Mouse (Mus musculus) CH12.LX (cell line): ENCODE data around the gene Crbn. TPM values are rescaled to one million over a fixed set of nuclear protein-coding genes. Genes with fewer than 3 reads are reported as not detected.

ENCODE experiments used
- DNase-seq: peaks from one replicate; pipeline ENCODE4 v3.0.0-alpha.2; 2013; ENCODE audit errors: extremely low read depth
- H3K27ac ChIP-seq: 2 replicates; pipeline ENCODE4 v1.5.1; 2012; ENCODE audit warnings: low read depth, mild to moderate bottlenecking, control low read depth, moderate library complexity; ENCODE audit not compliant: insufficient read depth
- H3K27me3 ChIP-seq: replicated peaks from 2 replicates; pipeline ENCODE3; 2012; ENCODE audit warnings: inconsistent platforms
- H3K36me3 ChIP-seq, 2 experiments: replicated peaks in 1 of 2; 2 replicates each; pipeline versions ENCODE3 to v1.6.1; 2012; ENCODE audit warnings: inconsistent platforms in 1 of 2, low read length in 1 of 2, mild to moderate bottlenecking in 1 of 2, mixed read lengths in 1 of 2, moderate library complexity in 1 of 2; ENCODE audit not compliant: control insufficient read depth in 1 of 2, insufficient read depth in 1 of 2
- H3K4me1 ChIP-seq, 2 experiments: 2 replicates each; pipeline ENCODE4 v1.6.1; 2012; ENCODE audit warnings: inconsistent platforms in 1 of 2, moderate library complexity in 1 of 2; ENCODE audit not compliant: insufficient read depth in 2 of 2, control insufficient read depth in 1 of 2
- H3K4me2 ChIP-seq: 2 replicates; pipeline ENCODE4 v1.6.1; 2012; ENCODE audit warnings: low read depth, mild to moderate bottlenecking, control low read depth; ENCODE audit not compliant: poor library complexity, insufficient read depth, severe bottlenecking
- H3K4me3 ChIP-seq, 3 experiments: fragments of 150-350 bp in 1 of 3; sonication (generic) in 1 of 3; replicated peaks in 1 of 3; 2 replicates each; pipeline versions ENCODE3 to v1.5.1; 2011 to 2012; ENCODE audit warnings: low read depth in 2 of 3, low read length in 2 of 3, mild to moderate bottlenecking in 2 of 3, moderate library complexity in 2 of 3, control low read depth in 1 of 3, improper control_type of control experiment in 1 of 3, inconsistent platforms in 1 of 3, mixed read lengths in 1 of 3; ENCODE audit not compliant: poor library complexity in 1 of 3
- H3K79me2 ChIP-seq: replicated peaks from 2 replicates; pipeline ENCODE4 v1.6.1; 2012; ENCODE audit warnings: mild to moderate bottlenecking, moderate library complexity; ENCODE audit not compliant: control insufficient read depth, poor library complexity, insufficient read depth, severe bottlenecking; ENCODE audit errors: extremely low read depth
- H3K9ac ChIP-seq: 2 replicates; pipeline ENCODE4 v1.6.1; 2012; ENCODE audit warnings: low read depth, mild to moderate bottlenecking, control low read depth, moderate library complexity; ENCODE audit not compliant: insufficient read depth
- H3K9me3 ChIP-seq: replicated peaks from 2 replicates; pipeline ENCODE3; 2012; ENCODE audit warnings: low read length, inconsistent platforms, mixed read lengths
- BHLHE40 ChIP-seq: IDR thresholded peaks from 2 replicates; pipeline ENCODE4 v1.6.1; 2011; ENCODE audit warnings: mild to moderate bottlenecking, low read depth, low read length, improper control_type of control experiment
- CHD1 ChIP-seq: IDR thresholded peaks from 2 replicates; pipeline ENCODE4 v1.6.1; 2012; ENCODE audit warnings: low read depth, low read length, improper control_type of control experiment, inconsistent platforms
- CHD2 ChIP-seq: IDR thresholded peaks from 2 replicates; pipeline ENCODE4 v1.6.1; 2011; ENCODE audit warnings: low read length, improper control_type of control experiment
- CTCF ChIP-seq, 2 experiments: IDR thresholded peaks in 1 of 2; conservative IDR thresholded peaks in 1 of 2; 2 replicates each; pipeline ENCODE4 v1.5.1; 2011 to 2012; ENCODE audit warnings: low read depth in 2 of 2, low read length in 2 of 2, improper control_type of control experiment in 1 of 2, inconsistent platforms in 1 of 2, mild to moderate bottlenecking in 1 of 2, moderate library complexity in 1 of 2
- E2F4 ChIP-seq: IDR thresholded peaks from 2 replicates; pipeline ENCODE4 v1.6.1; 2011; ENCODE audit warnings: low read depth, low read length, improper control_type of control experiment; ENCODE audit not compliant: insufficient replicate concordance
- ELF1 ChIP-seq: IDR thresholded peaks from 2 replicates; pipeline ENCODE4 v1.6.1; 2014; ENCODE audit warnings: low read depth, mild to moderate bottlenecking, inconsistent platforms, low read length, improper control_type of control experiment
- GABPA ChIP-seq: IDR thresholded peaks from 2 replicates; pipeline ENCODE4 v1.6.1; 2012; ENCODE audit warnings: low read depth, low read length, improper control_type of control experiment, inconsistent platforms; ENCODE audit not compliant: insufficient replicate concordance
- HCFC1 ChIP-seq: IDR thresholded peaks from 2 replicates; pipeline ENCODE4 v1.6.1; 2012; ENCODE audit warnings: low read depth, mild to moderate bottlenecking, inconsistent platforms, low read length, improper control_type of control experiment
- IRF4 ChIP-seq: IDR thresholded peaks from 2 replicates; pipeline ENCODE4 v1.6.1; 2014; ENCODE audit warnings: low read depth, mild to moderate bottlenecking, inconsistent platforms, low read length, improper control_type of control experiment
- JUN ChIP-seq: IDR thresholded peaks from 2 replicates; pipeline ENCODE4 v1.6.1; 2011; ENCODE audit warnings: low read depth, mild to moderate bottlenecking, low read length, improper control_type of control experiment, moderate library complexity; ENCODE audit not compliant: insufficient read depth
- JUND ChIP-seq: conservative IDR thresholded peaks from 2 replicates; pipeline ENCODE4 v1.6.1; 2011; ENCODE audit warnings: low read depth, low read length, improper control_type of control experiment
- KAT2A ChIP-seq: IDR thresholded peaks from 2 replicates; pipeline ENCODE4 v1.6.1; 2012; ENCODE audit warnings: low read length, improper control_type of control experiment, inconsistent platforms; ENCODE audit not compliant: insufficient replicate concordance
- MAFK ChIP-seq: IDR thresholded peaks from 2 replicates; pipeline ENCODE4 v1.6.1; 2011; ENCODE audit warnings: low read length, improper control_type of control experiment; ENCODE audit not compliant: insufficient replicate concordance
- MAX ChIP-seq: IDR thresholded peaks from 2 replicates; pipeline ENCODE4 v1.6.1; 2011; ENCODE audit warnings: low read length, improper control_type of control experiment
- MAZ ChIP-seq: IDR thresholded peaks from 2 replicates; pipeline ENCODE4 v1.6.1; 2012; ENCODE audit warnings: low read depth, mild to moderate bottlenecking, inconsistent platforms, low read length, improper control_type of control experiment, moderate library complexity
- MEF2A ChIP-seq: IDR thresholded peaks from 2 replicates; pipeline ENCODE4 v1.6.1; 2014; ENCODE audit warnings: low read depth, mild to moderate bottlenecking, inconsistent platforms, low read length, improper control_type of control experiment, borderline replicate concordance
- MXI1 ChIP-seq: IDR thresholded peaks from 2 replicates; pipeline ENCODE4 v1.6.1; 2011; ENCODE audit warnings: mild to moderate bottlenecking, low read depth, low read length, improper control_type of control experiment
- MYC ChIP-seq: IDR thresholded peaks from 2 replicates; pipeline ENCODE4 v1.6.1; 2011; ENCODE audit warnings: low read depth, mild to moderate bottlenecking, improper control_type of control experiment, low read length
- NELFE ChIP-seq: IDR thresholded peaks from 2 replicates; pipeline ENCODE4 v1.6.1; 2011; ENCODE audit warnings: low read depth, low read length, improper control_type of control experiment
- NRF1 ChIP-seq: IDR thresholded peaks from 2 replicates; pipeline ENCODE4 v1.6.1; 2014; ENCODE audit warnings: low read depth, mild to moderate bottlenecking, inconsistent platforms, low read length, improper control_type of control experiment, moderate library complexity
- PAX5 ChIP-seq: IDR thresholded peaks from 2 replicates; pipeline ENCODE4 v1.6.1; 2012; ENCODE audit warnings: low read length, inconsistent platforms, mixed read lengths
- POLR2A ChIP-seq: IDR thresholded peaks from 2 replicates; pipeline ENCODE4 v1.6.1; 2011; ENCODE audit warnings: low read depth, mild to moderate bottlenecking, improper control_type of control experiment, low read length
- POLR2AphosphoS2 ChIP-seq: IDR thresholded peaks from 2 replicates; pipeline ENCODE4 v1.6.1; 2011; ENCODE audit warnings: low read depth, low read length, improper control_type of control experiment
- RAD21 ChIP-seq: IDR thresholded peaks from 2 replicates; pipeline ENCODE4 v1.6.1; 2011; ENCODE audit warnings: low read depth, mild to moderate bottlenecking, low read length, improper control_type of control experiment, moderate library complexity
- SIN3A ChIP-seq: IDR thresholded peaks from 2 replicates; pipeline ENCODE4 v1.6.1; 2012; ENCODE audit warnings: low read length, improper control_type of control experiment, inconsistent platforms
- SMC3 ChIP-seq: IDR thresholded peaks from 2 replicates; pipeline ENCODE4 v1.6.1; 2011; ENCODE audit warnings: low read depth, low read length, improper control_type of control experiment
- TCF12 ChIP-seq: IDR thresholded peaks from 2 replicates; pipeline ENCODE4 v1.6.1; 2014; ENCODE audit warnings: low read depth, mild to moderate bottlenecking, inconsistent platforms, low read length, improper control_type of control experiment
- UBTF ChIP-seq: IDR thresholded peaks from 2 replicates; pipeline ENCODE4 v1.6.1; 2012; ENCODE audit warnings: low read depth, mild to moderate bottlenecking, inconsistent platforms, low read length, improper control_type of control experiment, moderate library complexity
- USF1 ChIP-seq: IDR thresholded peaks from 2 replicates; pipeline ENCODE4 v1.6.1; 2014; ENCODE audit warnings: low read depth, mild to moderate bottlenecking, inconsistent platforms, low read length, improper control_type of control experiment
- USF2 ChIP-seq: conservative IDR thresholded peaks from 2 replicates; pipeline ENCODE4 v1.6.1; 2011; ENCODE audit warnings: low read depth, low read length, improper control_type of control experiment
- ZC3H11A ChIP-seq: IDR thresholded peaks from 2 replicates; pipeline ENCODE4 v1.6.1; 2012; ENCODE audit warnings: low read depth, mild to moderate bottlenecking, inconsistent platforms, low read length, improper control_type of control experiment
- ZMIZ1 ChIP-seq: IDR thresholded peaks from 2 replicates; pipeline ENCODE4 v1.6.1; 2012; ENCODE audit warnings: low read depth, mild to moderate bottlenecking, inconsistent platforms, low read length, improper control_type of control experiment
- ZNF384 ChIP-seq: IDR thresholded peaks from 2 replicates; pipeline ENCODE4 v1.6.1; 2012; ENCODE audit warnings: low read depth, low read length, improper control_type of control experiment, inconsistent platforms
- dilution Hi-C: fragments of 300-500 bp; cut with MboI; formaldehyde crosslinking; loops from 2 replicates; pipeline ENCODE4 v1.14.3; 2020; ENCODE audit warnings: low sequenced_read_pairs; ENCODE audit not compliant: extremely low pct_unique_long_range_greater_than_20kb, extremely low pct_ligation_motif_present
- in situ Hi-C: fragments of 300-500 bp; cut with MboI; formaldehyde crosslinking; loops from 3 replicates; pipeline ENCODE4 v1.14.3; 2019; ENCODE audit warnings: low sequenced_read_pairs, low pct_ligation_motif_present, low pct_unique_long_range_greater_than_20kb, mixed read lengths
- polyA plus RNA-seq: library from polyadenylated mRNA; unstranded; fragments of >175 nt; gene quantifications from 2 replicates; pipeline ENCODE4 v1.2.1, GENCODE M21; 2012; ENCODE audit warnings: low read depth; ENCODE audit not compliant: insufficient read length
- total RNA-seq, 2 experiments: library from RNA; depleted of rRNA; stranded (reverse); fragments of 300-350 nt in 1 of 2; fragments of >200 nt in 1 of 2; gene quantifications; 2 replicates each; pipeline ENCODE4 v1.2.3; 2012 to 2014

The Crbn gene
- 28.8 and 29.2 TPM in 2 replicates for total RNA-seq (2012; rRNA removed)
- 60.1 and 73.3 TPM in 2 replicates for total RNA-seq (2014; rRNA removed)
- polyA plus RNA-seq: 28.0 and 30.8 TPM in 2 replicates

GRCm38 (mm10) chr6:106799333-106800226 lies at the start of gene Crbn:
Gene Crbn (minus strand): TSS chr6:106800077.
- Histone ChIP-seq H3K9ac (peak within 1 kb of the TSS; percentile 68), H3K79me2 (peaks cover 20% of the 10 kb centered on the region), H3K27me3 (no peaks in the 10 kb centered on the region), H3K4me3 (peak within 1 kb of the TSS; percentile 78 to 91 (median 88)), H3K4me1 (peaks cover 3 to 40% of the 10 kb centered on the region in 2 experiments; a peak in 3 of 4 replicates), H3K36me3 (peaks cover 6 to 9% of the 10 kb centered on the region in 2 experiments), H3K4me2 (peak within 1 kb of the TSS; percentile 97), H3K27ac (peak within 1 kb of the TSS; percentile 56), H3K9me3 (no peaks in the 10 kb centered on the region)
- dilution Hi-C loops: no loop called here
- DNase-seq: peak; percentile 85
- in situ Hi-C loops: loop anchor here (25.0 kb wide), 1 partner anchor 1263 kb away; the partner anchor contains the start of gene Setmar
- peak; percentile 44 to 95; a peak in 3 of 4 replicates for TF ChIP-seq CTCF (conservative IDR thresholded peaks at IDR 0.05 in 1 of 2, IDR thresholded peaks at IDR 0.05 in 1 of 2; ENCODE audit: low read depth in 2 of 2, low read length in 2 of 2)
- TF ChIP-seq NRF1: peak; percentile 54
- TF ChIP-seq SMC3: peak; percentile 95
- TF ChIP-seq HCFC1: peak; percentile 84
- no peak for TF ChIP-seq MAFK
- no peak for TF ChIP-seq E2F4
- peak; percentile 69 for TF ChIP-seq POLR2A
- peak; percentile 51; the same call in 1 of the 2 replicates for TF ChIP-seq ELF1
- peak; percentile 58 for TF ChIP-seq BHLHE40
- peak; percentile 59; the same call in 1 of the 2 replicates for TF ChIP-seq MYC
- TF ChIP-seq USF1: no peak
- TF ChIP-seq UBTF: peak; percentile 63; the same call in 1 of the 2 replicates
- no peak for TF ChIP-seq MAZ
- TF ChIP-seq USF2: no peak
- peak; percentile 34; the same call in 1 of the 2 replicates for TF ChIP-seq CHD2
- peak; percentile 14; the same call in 1 of the 2 replicates for TF ChIP-seq IRF4
- no peak for TF ChIP-seq PAX5
- peak; percentile 59; the same call in 1 of the 2 replicates for TF ChIP-seq MEF2A
- no peak for TF ChIP-seq JUN
- TF ChIP-seq ZMIZ1: no peak
- no peak for TF ChIP-seq POLR2AphosphoS2
- peak; percentile 23; the same call in 1 of the 2 replicates for TF ChIP-seq GABPA
- TF ChIP-seq TCF12: peak; percentile 87
- peak; percentile 73 for TF ChIP-seq RAD21
- peak; percentile 66; the same call in 1 of the 2 replicates for TF ChIP-seq MAX
- peak; percentile 12; the same call in 1 of the 2 replicates for TF ChIP-seq ZNF384
- peak; percentile 52 for TF ChIP-seq ZC3H11A
- TF ChIP-seq NELFE: peak; percentile 71
- TF ChIP-seq SIN3A: peak; percentile 96
- peak; percentile 68; the same call in 1 of the 2 replicates for TF ChIP-seq KAT2A
- no peak for TF ChIP-seq CHD1
- no peak for TF ChIP-seq JUND
- TF ChIP-seq MXI1: peak; percentile 70
